ENCODE assay signal across 9 mouse cellular contexts in the genomic region with DNA sequence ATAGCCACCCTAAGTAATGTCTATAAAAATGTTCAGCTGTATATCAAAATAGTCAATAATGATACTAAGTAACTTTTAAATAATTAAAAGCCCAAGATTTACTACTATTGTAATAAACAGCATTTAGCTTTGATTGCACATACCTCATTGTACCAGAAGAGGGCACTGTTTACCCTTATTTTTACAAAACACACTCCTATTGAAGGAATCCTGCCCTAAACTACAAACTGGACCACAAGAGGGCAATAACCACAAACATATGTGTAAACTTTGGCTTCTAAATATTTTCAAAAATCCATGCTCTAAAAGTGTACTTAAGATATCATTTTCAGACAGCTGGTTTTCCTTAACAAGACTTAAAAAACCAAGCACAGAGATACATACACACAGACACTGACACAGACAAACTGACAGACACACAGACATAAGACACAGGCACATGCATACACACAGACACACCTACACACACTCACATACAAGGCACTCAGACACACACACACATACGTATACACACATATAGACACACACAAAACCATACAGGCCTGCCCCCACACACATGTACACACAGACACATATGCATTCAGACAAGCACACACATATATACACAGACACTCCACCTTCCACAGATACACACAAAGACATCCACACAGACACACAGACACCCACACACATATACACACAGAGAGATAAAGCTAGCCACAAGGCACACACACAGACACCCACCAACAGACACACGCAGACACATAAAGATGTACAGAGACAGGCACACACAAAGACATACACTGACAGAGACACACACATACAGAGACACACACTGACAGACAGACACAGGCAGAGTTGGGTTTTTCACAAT. TPM values are rescaled to one million over a fixed set of nuclear protein-coding genes. Genes with fewer than 3 reads are reported as not detected.
A peak's percentile ranks its signal among the peaks of the same experiment; 100 is the strongest.
DNase-seq lines count a peak whose midpoint lies in the region; ATAC-seq lines count a peak whose summit lies in the region.
"Had no signal": no experiment of that assay in that cellular context is flagged by ENCODE, and none has a peak within 500 bp of the region (broad histone marks: within the 10 kb centered on the region; RNA-seq: fewer than 3 reads in every experiment).

No protein-coding gene starts in this region.

- H3K4me3 ChIP-seq in embryonic facial prominence, embryonic 11.5 days (ENCODE audit: low read depth, low read length) = no peak overlapping the region
- H3K4me3 ChIP-seq in embryonic facial prominence, embryonic 10.5 days = no peak overlapping the region
- no peak overlapping the region for H3K4me3 ChIP-seq in intestine, embryonic 15.5 days (replicated peaks)
- no peak overlapping the region for H3K4me3 ChIP-seq in lung, embryonic 16.5 days (ENCODE audit: low read length)
- no peak overlapping the region for H3K4me3 ChIP-seq in stomach, embryonic 14.5 days (ENCODE audit: low read depth, low read length)

- H3K27me3 ChIP-seq in embryonic facial prominence, embryonic 11.5 days (ENCODE audit: control insufficient read depth, insufficient read depth, low read length) = no peaks in the 10 kb centered on the region
- H3K27me3 ChIP-seq in embryonic facial prominence, embryonic 10.5 days (replicated peaks; ENCODE audit: low read depth, poor library complexity, severe bottlenecking) = no peaks in the 10 kb centered on the region
- no peaks in the 10 kb centered on the region for H3K27me3 ChIP-seq in intestine, embryonic 15.5 days (replicated peaks)
- no peaks in the 10 kb centered on the region for H3K27me3 ChIP-seq in lung, embryonic 16.5 days (ENCODE audit: control insufficient read depth, insufficient read depth, low read depth, low read length)
- H3K27me3 ChIP-seq in stomach, embryonic 14.5 days (ENCODE audit: control insufficient read depth, insufficient read depth, low read length) = no peaks in the 10 kb centered on the region

- ATAC-seq in embryonic facial prominence, embryonic 11.5 days (replicated peaks; ENCODE audit: insufficient number of reproducible peaks, low FRiP score, low TSS enrichment, low read depth) = 0 out of 2 replicates have a peak, but pooled peaks have one; percentile 39
- peak; percentile 73 for ATAC-seq in intestine, embryonic 15.5 days
- ATAC-seq in lung, embryonic 16.5 days (ENCODE audit: low read depth) = peak; percentile 59; the same call in 1 of the 2 replicates
- ATAC-seq in stomach, embryonic 14.5 days (ENCODE audit: insufficient number of reproducible peaks, insufficient read depth, low FRiP score, low read depth) = 0 out of 2 replicates have a peak, but pooled peaks have one; percentile 23

- H3K27ac ChIP-seq in embryonic facial prominence, embryonic 11.5 days (replicated peaks; ENCODE audit: low read depth, low read length) = no peak overlapping the region
- no peak overlapping the region for H3K27ac ChIP-seq in embryonic facial prominence, embryonic 10.5 days (replicated peaks)
- H3K27ac ChIP-seq in intestine, embryonic 15.5 days = no peak overlapping the region
- no peak overlapping the region for H3K27ac ChIP-seq in lung, embryonic 16.5 days (ENCODE audit: low read length)
- H3K27ac ChIP-seq in stomach, embryonic 14.5 days (ENCODE audit: low read length) = no peak overlapping the region
- H3K27ac ChIP-seq: macrophage had no signal

- no peak overlapping the region for H3K9ac ChIP-seq in embryonic facial prominence, embryonic 11.5 days (replicated peaks; ENCODE audit: low read length)
- H3K9ac ChIP-seq in intestine, embryonic 15.5 days = no peak overlapping the region
- H3K9ac ChIP-seq in lung, embryonic 16.5 days (ENCODE audit: low read length) = no peak overlapping the region
- no peak overlapping the region for H3K9ac ChIP-seq in stomach, embryonic 14.5 days (replicated peaks; ENCODE audit: low read depth, low read length)

- no peaks in the 10 kb centered on the region for H3K9me3 ChIP-seq in embryonic facial prominence, embryonic 11.5 days (replicated peaks; ENCODE audit: control insufficient read depth, low read length)
- no peaks in the 10 kb centered on the region for H3K9me3 ChIP-seq in embryonic facial prominence, embryonic 10.5 days
- H3K9me3 ChIP-seq in intestine, embryonic 15.5 days = no peaks in the 10 kb centered on the region
- H3K9me3 ChIP-seq in lung, embryonic 16.5 days (ENCODE audit: control insufficient read depth, low read length) = no peaks in the 10 kb centered on the region
- no peaks in the 10 kb centered on the region for H3K9me3 ChIP-seq in stomach, embryonic 14.5 days (ENCODE audit: control insufficient read depth, low read depth, low read length)

- 78% methylated on average over 2 of the region's 2 CpGs for WGBS in embryonic facial prominence, embryonic 11.5 days
- WGBS in embryonic facial prominence, embryonic 10.5 days = 79% methylated on average over 2 of the region's 2 CpGs
- WGBS in intestine, embryonic 15.5 days = 84% methylated on average over 2 of the region's 2 CpGs
- 70% methylated on average over 2 of the region's 2 CpGs for WGBS in lung, embryonic 16.5 days
- WGBS in stomach, embryonic 14.5 days = 76% methylated on average over 2 of the region's 2 CpGs

- DNase-seq in embryonic facial prominence, embryonic 11.5 days (ENCODE audit: low spot score) = peak; percentile 88
- DNase-seq in embryonic facial prominence, embryonic 10.5 days (ENCODE audit: low spot score) = no peak
- peak; percentile 71 for DNase-seq in thymus, postnatal 14 days
- DNase-seq in thymus, postnatal 36 days = no peak
- peak; percentile 53 for DNase-seq in embryo, embryonic 9.5 days (ENCODE audit: extremely low spot score)

- no peak overlapping the region for H3K4me2 ChIP-seq in embryonic facial prominence, embryonic 11.5 days (ENCODE audit: low read depth, low read length)
- no peak overlapping the region for H3K4me2 ChIP-seq in intestine, embryonic 15.5 days (replicated peaks)
- H3K4me2 ChIP-seq in lung, embryonic 16.5 days (ENCODE audit: low read depth, low read length) = no peak overlapping the region
- H3K4me2 ChIP-seq in stomach, embryonic 14.5 days (replicated peaks; ENCODE audit: low read depth, low read length) = no peak overlapping the region

- no peaks in the 10 kb centered on the region for H3K4me1 ChIP-seq in embryonic facial prominence, embryonic 11.5 days (ENCODE audit: control insufficient read depth, insufficient read depth, low read length)
- 0 out of 2 replicates have a peak, but pooled peaks cover 3% of the 10 kb centered on the region for H3K4me1 ChIP-seq in embryonic facial prominence, embryonic 10.5 days
- H3K4me1 ChIP-seq in intestine, embryonic 15.5 days (replicated peaks) = no peaks in the 10 kb centered on the region
- no peaks in the 10 kb centered on the region for H3K4me1 ChIP-seq in lung, embryonic 16.5 days (replicated peaks; ENCODE audit: control insufficient read depth, insufficient read depth, low read length)
- no peaks in the 10 kb centered on the region for H3K4me1 ChIP-seq in stomach, embryonic 14.5 days (ENCODE audit: control insufficient read depth, insufficient read depth, low read length)

- H3K36me3 ChIP-seq in embryonic facial prominence, embryonic 11.5 days (replicated peaks; ENCODE audit: control insufficient read depth, insufficient read depth, low read depth, low read length) = no peaks in the 10 kb centered on the region; the same call in 1 of the 2 replicates
- H3K36me3 ChIP-seq in embryonic facial prominence, embryonic 10.5 days (replicated peaks) = no peaks in the 10 kb centered on the region
- no peaks in the 10 kb centered on the region for H3K36me3 ChIP-seq in intestine, embryonic 15.5 days
- H3K36me3 ChIP-seq in lung, embryonic 16.5 days (ENCODE audit: control insufficient read depth, insufficient read depth, low read length) = no peaks in the 10 kb centered on the region
- H3K36me3 ChIP-seq in stomach, embryonic 14.5 days (ENCODE audit: control insufficient read depth, insufficient read depth, low read length) = no peaks in the 10 kb centered on the region

RNA-seq across cellular contexts. Expression of a gene that starts 21.3 kb away (rescaled TPM):
- 82.8 and 84.2 TPM in 2 replicates for polyA plus RNA-seq in embryonic facial prominence, embryonic 11.5 days (2014; fragmentation: Nextera tagmentation; extraction: Ambion mirVana)
- 91.7 and 99.4 TPM in 2 replicates for polyA plus RNA-seq in embryonic facial prominence, embryonic 10.5 days (2016; fragmentation: Nextera tagmentation; extraction: Ambion mirVana)
- 75.2 and 78.0 TPM in 2 replicates for polyA plus RNA-seq in intestine, embryonic 15.5 days (2015; fragmentation: Nextera tagmentation; extraction: Ambion mirVana)
- polyA plus RNA-seq in lung, embryonic 16.5 days (2015; fragmentation: Nextera tagmentation; extraction: Ambion mirVana) = 59.0 and 63.5 TPM in 2 replicates
- 68.7 and 74.2 TPM in 2 replicates for polyA plus RNA-seq in stomach, embryonic 14.5 days (2014; fragmentation: Nextera tagmentation; extraction: Ambion mirVana)

RNA-seq across cellular contexts. Expression of a gene that starts 46.7 kb away (rescaled TPM):
- 61.7 and 64.2 TPM in 2 replicates for polyA plus RNA-seq in embryonic facial prominence, embryonic 11.5 days (2014; fragmentation: Nextera tagmentation; extraction: Ambion mirVana)
- 55.7 and 56.5 TPM in 2 replicates for polyA plus RNA-seq in embryonic facial prominence, embryonic 10.5 days (2016; fragmentation: Nextera tagmentation; extraction: Ambion mirVana)
- 60.1 and 66.3 TPM in 2 replicates for polyA plus RNA-seq in intestine, embryonic 15.5 days (2015; fragmentation: Nextera tagmentation; extraction: Ambion mirVana)
- polyA plus RNA-seq in lung, embryonic 16.5 days (2015; fragmentation: Nextera tagmentation; extraction: Ambion mirVana) = 57.5 and 59.3 TPM in 2 replicates
- polyA plus RNA-seq in stomach, embryonic 14.5 days (2014; fragmentation: Nextera tagmentation; extraction: Ambion mirVana) = 71.8 and 80.2 TPM in 2 replicates

Comparison
In these comparisons a context has a peak if more than half of its experiments do, and no peak if none do; other contexts are left out.
1. DNase-seq: peak in embryonic facial prominence, embryonic 11.5 days (single experiment), thymus, postnatal 14 days (single experiment) and embryo, embryonic 9.5 days (single experiment); none in embryonic facial prominence, embryonic 10.5 days (single experiment) and thymus, postnatal 36 days (0 of 2).
2. ATAC-seq: peak in every context shown above with its lines; median percentile 73 in intestine, embryonic 15.5 days; 59 in lung, embryonic 16.5 days; 39 in embryonic facial prominence, embryonic 11.5 days; 23 in stomach, embryonic 14.5 days.